Mouse (Mus musculus) c-Kit-positive CD71-positive TER-119-positive erythroid progenitor cells, embryonic 14.5 days (primary cell): ENCODE data around the gene Krt33a.

Source experiments
- DNase-seq: peaks from one replicate; pipeline ENCODE4 v3.0.0-alpha.2; 2013; ENCODE audit warnings: low spot score

Gene Krt33a

DNA sequence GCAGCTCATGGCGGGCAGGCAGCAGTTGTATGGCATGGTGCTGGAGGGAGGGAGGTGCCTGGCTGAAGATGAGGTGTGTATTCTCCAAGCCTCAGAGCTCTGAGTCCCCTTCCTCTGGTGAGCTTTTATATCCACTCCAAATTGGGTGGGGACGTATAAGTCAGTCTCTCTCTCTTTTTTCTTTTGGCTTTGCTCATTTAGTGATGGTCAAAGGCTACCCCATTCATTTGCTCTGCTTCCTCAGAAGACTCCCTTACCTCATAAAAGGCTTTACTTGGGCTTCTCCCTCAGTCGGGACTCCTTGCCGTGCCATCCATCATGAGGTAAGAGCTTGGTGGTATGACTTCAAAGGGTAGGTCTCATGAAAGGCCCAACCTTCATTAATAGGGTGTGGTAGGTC is at the start of gene Krt33a:
Gene Krt33a, minus strand, starts transcription at position 101 of the 400 bp plus-strand sequence.
- no peak for DNase-seq

DNA sequence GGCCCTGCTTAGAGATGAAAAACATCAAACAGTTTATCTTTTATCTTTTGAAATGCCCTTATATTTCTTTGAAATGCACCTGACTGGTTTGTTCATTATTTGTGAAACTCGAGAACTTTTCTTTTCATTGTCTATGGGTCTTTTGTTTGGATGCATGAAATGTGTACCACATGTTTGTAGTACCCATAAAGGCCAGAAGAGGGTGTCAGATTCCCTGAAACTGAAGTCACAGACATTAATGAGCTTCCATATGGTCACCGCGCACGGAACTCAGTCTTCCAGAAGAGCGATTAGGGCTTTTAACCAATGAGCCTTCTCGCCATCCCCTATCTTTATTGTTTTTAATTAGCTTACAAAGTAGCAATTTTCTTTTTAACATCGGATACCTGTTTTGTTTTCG is 42.9 kb upstream of the Krt33a start:
- no peak for DNase-seq

DNA sequence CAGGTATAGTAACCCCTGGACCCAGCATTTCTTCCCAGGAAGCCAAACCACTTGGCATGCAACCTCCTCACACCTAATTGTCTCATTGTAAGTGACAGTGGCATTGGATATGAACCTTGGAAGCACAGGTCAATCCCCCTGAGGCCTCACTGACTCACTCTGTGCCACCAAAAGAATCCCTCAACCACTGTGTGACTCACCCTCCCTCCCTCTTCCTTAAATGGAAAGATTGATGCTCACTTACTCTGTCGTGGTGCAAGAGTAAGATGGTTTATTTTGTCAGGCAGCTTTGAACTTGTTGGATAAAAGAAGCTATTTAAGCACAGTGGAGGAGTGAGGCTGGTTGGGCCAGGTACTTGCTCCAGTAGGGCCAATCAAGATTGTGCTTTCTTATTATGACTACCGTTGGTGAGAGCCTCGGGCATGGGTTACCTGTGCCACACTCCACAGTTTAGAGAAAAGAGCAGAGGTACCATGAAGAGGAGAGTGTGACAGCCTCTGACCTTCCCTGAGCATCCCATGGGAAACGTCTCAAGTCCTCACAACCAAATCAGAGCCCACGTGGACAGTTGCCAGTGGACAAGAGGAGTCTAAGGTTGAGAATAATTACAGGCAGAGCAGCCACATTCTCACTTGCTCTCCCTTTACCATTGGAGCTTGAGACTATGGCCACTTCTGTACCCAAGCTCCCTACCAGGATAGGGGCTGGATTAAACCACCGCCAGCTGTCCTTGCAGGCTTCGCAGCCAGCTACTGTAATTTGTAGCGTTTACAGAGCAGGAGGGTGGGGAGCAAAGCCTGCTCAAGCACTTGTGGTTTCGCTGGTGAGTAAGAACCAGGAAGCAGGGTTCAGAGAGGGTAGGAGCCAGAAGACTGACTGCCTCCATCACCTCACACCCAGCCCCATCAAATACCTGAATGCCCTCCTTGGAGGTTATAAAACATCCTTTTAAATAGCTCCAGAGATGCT is 40.0 kb upstream of the Krt33a start:
- DNase-seq: no peak

DNA sequence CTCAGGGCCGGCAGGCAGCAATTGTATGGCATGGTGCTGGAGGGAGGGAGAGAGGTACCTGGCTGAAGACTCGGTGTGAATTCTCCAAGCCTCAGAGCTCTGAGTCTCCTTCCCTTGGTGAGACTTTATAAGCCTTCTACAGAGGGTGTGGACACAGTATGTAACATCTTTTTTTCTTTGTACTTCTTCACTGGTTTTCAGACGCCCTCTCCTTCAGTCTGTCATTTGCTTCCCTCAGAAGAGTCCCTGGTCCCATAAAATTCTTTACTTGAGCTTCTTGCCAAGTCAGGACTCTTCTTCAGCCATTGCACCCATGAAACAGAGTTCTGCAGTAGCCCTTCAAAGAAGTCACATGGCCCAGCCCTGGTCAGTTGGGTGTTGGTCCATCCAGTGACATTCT is 34.4 kb upstream of the Krt33a start, which contains the start of gene Krt31:
Gene Krt31, minus strand, starts transcription at position 101 of the 400 bp plus-strand sequence.
- DNase-seq: no peak

DNA sequence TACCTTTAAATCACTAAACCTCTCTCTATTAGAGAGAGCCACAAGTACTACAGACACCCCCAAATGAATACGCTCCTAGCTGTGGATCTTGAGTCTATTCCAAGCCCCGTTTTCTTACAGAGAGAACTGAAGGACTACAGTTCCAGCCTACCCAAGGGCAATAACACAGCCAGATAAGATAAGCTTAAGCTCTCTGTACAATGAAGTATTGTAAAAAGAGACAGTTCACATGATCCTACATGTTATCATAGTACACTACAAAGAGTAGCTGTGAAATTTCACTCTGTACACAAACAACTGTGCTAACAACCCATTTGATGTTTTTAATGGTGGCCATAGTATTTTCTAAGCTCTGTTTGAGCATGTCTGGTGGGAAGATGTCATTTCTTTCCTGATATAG is 31.2 kb upstream of the Krt33a start:
- no peak for DNase-seq

DNA sequence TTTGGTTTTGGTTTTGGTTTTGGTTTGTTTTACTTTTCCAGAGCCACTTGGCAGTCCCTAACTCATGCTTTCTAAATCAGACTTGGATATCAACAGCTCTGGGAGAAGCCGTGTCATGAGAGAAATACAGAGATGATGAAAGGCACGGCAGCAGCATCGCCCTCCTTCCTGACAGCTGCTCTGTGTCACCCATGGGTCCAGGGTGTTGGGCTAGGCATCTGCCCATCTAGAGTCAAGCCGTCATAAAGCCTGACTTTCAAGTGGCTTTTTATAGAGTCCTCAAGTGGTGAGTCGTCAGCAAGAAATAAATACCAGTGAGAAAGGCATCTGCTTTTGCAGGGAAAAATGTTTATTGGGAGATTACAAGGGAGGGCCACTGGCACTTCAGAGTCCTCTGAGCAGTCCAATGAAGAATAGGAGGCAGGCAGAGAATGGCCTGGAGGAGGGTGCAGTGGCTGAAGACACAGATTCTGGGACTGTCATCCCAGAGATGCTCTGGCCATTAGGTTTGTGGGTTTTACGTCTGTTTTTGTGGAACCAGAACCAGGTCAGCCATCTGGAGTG is 30.4 kb upstream of the Krt33a start:
- no peak for DNase-seq

DNA sequence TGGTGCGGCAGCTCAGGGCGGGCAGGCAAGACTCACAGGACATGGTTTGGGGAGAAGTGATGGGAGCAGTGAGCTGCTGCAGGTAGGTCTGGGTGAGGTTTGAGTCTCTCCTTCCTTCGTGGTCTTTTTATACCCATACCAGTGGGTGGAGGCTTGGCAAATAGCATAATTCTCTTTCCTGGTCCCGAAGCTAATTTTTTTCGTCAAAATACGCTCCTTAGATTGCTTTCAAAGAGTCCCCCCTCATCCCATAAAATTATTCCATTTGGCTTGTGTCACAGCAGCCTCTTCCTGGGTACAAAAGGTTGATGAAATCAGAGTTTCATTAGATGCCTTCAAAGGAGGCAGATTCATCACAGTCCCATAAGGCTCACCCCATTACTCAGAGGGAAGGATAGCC is 25.4 kb upstream of the Krt33a start, which contains the start of gene Krt34:
Gene Krt34, minus strand, starts transcription at position 101 of the 400 bp plus-strand sequence.
- no peak for DNase-seq

DNA sequence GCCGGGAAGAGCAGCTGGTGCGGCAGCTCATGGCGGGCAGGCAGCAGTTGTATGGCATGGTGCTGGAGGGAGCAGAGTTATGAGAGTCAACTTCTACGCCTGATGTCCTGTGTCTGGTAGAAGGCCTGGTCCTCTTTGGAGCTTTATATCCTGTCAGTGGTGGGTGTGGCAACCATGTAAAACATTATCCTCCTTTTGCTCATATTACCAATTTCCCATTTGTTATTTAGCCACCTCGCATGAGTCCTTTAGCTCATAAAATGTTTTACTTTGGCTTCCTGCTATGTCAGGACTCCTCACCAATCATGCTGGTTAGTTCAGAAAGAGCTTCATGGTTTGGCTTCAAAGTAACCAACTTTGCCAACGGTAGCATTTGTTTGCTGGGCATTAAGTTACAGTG is 13.8 kb upstream of the Krt33a start, which contains the start of gene Krt33b:
Gene Krt33b, minus strand, starts transcription at position 101 of the 400 bp plus-strand sequence.
- DNase-seq: no peak

DNA sequence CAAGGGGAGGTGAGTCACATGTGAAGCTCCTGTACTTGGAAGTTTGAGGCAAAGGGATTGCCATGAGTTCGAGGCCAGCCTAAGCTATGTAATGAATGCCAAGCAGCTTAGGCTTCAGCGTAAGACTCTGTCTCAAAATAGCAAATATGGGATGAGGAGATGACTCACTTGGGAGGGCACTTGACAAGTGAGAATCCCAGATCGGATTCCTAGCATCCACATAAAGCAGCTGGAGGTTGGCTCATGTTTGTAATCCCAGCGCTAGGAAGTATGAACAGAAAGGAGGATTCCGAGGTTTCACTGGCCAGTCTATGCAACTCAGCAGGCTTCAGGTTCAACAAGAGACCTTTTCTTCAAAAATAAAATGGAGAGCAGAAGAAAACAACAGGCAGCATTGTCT is 5.4 kb upstream of the Krt33a start:
- no peak for DNase-seq

DNA sequence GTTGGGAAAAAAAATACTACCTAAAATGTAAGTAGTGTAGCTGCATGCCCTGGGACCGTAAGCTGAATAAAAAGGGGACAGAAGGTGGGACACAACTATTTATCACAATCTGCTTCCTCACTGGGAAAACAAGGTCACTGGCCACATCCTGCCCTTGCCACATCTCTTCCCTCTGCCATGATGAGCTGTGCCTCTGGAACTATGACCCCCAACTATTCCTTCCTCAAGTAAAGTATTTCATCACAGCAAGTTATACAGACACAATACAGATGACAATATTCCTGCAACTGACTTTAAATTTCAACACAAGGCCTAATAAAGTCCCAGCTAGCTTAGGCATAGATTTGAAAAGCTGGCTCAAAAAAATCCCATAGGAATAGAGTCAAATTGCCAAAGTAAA is 3.5 kb upstream of the Krt33a start:
- no peak for DNase-seq

DNA sequence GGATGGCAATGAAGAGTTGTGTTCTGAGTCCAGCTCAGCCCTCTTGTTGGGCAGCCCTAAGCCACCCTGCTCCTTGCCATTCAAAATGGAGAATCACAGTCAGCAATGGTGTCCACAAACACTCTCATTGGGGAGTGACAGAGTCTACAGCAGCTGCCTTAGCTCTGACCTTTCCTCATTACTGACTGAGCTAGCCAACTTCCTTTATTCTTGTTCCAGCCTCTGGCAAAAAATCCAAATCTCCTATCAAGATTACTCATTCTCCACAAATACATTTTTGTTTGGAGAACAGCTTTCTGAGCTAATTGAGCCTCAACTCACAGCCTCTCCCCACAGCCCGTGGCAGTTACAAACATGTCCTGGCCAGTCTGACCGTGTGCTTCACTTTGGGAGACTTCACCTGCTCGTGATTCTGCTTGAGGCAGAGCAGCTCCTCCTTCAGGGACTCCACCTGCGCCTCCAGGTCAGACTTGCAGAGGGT is 2.3 kb downstream of the Krt33a start:
- DNase-seq: no peak

DNA sequence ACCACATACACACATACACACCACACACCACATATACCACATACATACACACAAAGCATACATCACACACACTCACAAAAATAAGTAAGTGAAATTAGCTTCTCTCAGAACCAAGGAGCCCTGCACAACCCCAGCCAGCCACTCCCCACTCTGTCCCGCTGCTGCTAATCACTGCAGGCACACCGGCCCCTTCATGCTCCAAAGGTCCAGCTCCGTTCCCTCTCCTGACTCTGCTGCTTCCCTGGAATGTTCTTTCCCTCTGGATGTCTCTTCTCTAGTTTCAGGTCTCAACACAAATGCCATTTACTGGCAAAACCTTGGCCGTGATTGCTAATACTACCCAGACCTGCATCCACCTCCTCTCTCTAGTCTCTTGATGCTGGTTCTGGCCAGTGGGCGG is 5.3 kb downstream of the Krt33a start:
- no peak for DNase-seq

DNA sequence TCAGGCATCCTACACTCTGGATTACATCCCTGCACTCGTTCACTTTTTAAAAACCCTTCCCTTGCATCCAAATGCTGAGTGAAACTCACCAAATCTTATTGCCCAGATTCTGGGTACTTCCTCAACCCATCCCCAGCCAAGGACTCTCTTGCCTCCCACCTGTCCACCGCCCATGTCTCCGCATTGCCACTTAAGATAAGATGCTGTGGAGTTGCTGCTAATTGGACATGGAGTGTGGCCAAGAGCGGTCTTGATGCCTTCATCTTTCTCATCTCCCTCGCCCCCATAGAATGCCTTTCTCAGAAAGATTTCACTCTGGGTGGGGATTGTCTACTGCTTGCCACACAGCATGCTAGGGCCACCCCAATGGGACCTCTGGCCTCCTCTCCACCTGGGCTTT is 7.7 kb downstream of the Krt33a start:
- DNase-seq: no peak

DNA sequence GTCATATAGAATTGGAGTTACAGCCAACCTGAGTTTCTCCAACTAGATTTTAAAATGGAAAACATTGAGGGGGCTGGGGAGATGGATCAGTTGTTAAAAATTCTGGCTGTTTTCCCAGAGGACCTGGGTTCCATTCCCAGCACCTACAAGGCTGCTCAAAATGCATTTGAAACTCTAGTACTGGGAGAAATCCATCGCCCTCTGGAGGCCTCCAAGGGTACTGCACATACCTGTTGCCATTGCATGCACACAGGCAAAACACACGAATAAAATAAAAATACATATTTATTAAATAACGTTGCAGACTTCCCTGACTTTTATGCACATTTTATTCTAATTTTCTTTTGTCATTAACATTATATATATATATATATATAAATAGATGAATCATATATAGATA is 9.4 kb downstream of the Krt33a start:
- DNase-seq: peak; percentile 5

DNA sequence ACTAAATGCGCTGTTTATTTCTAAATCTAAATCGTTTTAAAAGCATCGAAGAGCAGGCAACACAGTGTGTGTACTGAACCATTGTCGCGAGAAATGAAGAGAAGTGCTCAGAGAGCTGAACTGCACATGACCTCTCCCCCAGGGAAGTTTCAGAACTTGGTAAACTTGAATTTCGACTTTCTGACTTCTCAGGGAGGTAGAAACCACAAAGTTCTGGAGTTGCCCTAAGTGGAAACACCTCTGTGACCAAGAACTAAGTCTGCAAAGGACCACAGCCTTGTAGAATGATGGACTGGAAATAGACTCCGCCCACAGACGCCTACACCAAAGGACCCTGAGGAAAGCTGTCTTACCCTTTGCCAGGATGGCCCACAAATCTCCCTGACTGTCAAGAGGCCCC is 10.1 kb downstream of the Krt33a start:
- DNase-seq: no peak

DNA sequence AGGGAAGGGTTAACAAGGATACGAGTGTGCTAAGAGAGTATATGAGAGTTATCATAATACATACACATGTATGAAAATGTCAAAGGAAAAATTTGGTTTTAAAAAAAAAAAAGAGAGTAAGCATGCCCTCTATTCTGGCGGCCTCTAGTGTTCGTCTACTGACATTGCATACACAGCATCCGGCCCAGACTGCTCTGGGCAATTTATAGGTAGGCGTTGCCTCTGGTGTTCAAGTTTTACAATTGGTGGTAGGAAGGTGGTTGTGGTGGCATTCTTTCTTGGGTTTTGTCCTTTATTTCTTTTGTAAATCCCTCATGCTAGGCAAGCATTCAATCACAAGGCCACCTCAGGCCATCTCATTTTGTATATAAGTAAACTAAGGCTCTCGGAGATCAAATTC is 11.2 kb downstream of the Krt33a start:
- peak; percentile 14 for DNase-seq

DNA sequence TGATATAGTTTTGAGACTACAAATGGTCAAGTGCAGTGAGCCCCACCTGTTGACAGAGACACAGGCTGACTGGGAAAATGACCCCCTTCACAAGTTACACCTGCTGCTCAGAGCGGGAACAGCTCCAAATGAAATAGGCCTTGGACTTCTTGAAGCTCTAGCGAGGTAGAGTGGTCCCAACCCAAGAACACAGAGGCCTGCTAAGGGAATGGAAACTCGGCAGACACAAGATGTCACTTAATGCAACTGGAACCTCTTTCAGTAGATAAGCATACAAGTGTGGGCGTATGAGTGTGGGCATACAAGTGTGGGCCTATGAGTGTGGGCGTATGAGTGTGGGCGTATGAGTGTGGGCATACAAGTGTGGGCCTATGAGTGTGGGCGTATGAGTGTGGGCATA is 16.9 kb downstream of the Krt33a start:
- no peak for DNase-seq

DNA sequence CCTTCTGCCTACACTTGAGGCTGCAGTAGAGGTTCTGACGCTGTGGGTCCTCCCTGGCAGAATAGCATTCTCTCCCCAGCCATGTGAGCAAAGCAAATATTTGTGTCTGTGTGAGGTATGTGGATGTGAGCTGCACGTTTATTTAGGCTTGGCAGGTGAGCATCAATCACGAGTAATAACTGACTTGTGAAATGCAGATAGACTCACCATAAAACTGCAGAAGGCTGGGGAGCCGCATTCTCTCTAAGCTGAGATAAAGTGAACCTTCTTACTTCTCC is 21.7 kb downstream of the Krt33a start:
- DNase-seq: no peak

DNA sequence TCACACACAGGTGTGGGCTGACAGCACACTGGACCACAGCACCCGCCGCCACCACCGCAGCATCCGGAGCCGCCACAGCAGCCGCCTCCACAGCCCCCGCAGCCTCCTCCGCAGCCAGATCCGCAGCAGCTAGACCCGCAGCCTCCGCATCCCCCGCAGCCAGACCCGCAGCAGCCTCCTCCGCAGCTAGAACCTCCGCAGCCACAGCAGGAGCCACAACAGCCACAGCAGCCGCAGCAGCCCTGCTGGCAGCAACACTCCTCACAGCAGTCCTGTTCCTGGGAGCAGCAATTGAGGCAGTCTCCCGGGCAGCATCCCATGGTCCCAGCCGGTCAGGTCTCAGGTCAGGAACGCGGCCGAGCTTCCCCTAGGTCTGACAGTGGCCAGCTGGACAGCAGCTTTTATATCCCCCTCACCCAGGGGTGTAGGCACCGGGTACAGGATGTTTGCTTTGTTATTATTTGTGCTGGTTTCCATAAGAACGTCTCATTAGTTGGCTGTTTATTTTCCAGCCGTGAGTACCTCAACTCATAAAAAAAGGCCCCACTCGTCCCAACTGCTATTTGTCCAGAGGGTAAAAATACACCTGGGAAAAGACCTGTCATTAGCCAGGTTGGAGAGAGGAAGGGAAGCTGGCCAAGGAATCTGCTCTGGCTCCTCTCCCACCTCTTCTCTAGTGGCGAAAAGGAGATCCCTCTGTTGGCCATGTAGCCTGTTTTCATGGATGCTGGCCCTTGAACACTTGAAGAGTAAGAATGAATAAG is 22.2 kb downstream of the Krt33a start, which contains the start of gene Krtap17-1:
Gene Krtap17-1, minus strand, starts transcription at position 375 of the 764 bp plus-strand sequence.
- DNase-seq: no peak

DNA sequence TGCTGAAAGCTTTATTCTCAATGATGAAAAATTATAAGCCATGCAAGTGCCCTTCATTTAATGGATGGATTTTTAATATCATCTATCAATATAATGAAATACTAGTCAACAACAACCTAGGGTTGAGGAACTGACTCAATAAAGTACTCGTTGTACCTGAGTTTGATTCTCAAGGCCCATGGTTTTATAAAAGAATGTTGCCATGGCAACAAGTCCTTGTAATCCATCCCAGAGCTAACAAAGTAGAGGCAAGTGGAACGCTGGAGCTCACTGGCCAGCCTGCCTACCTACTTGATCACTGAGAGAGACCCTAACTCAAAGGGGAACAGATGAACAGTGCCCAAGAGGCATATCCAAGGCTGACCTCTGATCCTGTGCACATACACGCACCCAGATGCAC is 25.4 kb downstream of the Krt33a start:
- no peak for DNase-seq

DNA sequence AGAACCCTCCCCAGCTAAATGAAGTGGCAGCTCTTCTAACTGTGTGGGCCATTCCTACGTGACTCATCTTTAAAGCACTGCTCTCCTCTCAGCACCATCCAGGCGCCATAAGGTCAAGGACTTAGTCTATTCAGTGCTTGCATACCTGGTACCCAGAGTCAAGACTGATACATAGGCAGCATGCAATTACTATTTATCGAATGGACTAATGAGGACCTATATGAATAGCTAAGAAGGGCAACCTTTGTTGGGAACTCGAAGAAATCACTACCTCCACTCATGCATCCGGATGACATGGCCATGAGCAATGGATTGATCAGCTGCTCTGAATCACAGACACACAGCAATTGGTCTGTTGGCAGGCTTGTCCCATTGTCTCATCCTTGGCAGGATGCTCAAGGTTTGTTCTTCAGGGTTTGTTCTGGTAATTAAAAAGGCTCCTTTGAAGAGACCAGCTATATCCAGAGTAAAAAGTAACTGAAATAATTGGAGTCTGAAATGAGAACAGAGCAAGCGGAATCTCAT is 26.1 kb downstream of the Krt33a start:
- DNase-seq: no peak

DNA sequence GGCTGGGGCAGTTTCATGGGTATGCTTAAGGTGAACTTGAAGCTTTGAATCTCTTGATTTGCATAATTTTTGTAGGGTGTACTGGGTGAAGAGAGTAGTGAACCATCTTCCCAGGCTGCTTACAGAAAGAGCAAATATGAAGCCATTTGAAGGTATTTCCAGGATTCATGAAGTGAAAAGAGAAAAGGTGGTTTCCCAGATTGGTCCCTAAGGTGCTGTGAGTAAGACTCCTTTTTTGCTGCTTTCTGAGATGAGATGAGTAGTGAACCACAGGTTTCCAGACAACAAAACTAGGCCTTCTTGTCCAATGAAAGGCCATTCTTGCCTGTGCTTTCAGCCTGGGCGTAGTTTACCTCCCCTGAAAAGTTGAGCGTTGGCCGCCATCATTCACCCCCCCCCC is 27.5 kb downstream of the Krt33a start:
- no peak for DNase-seq
